Mouse (Mus musculus) lung, adult 18-20 months (tissue): Measurements from ENCODE around the gene Tor1aip2.

ENCODE experiments used
- DNase-seq, 2 experiments: peaks; one replicate each; pipeline ENCODE4 v3.0.0; 2022; ENCODE audit warnings: mixed read lengths in 2 of 2

The Tor1aip2 gene

GRCm38 (mm10) chr1:156112142-156112541 is 76.9 kb downstream of the Tor1aip2 start:
- no peak for DNase-seq

- DNase-seq = no peak
Observed at GRCm38 (mm10) chr1:156113884-156114499, 78.8 kb downstream of the Tor1aip2 start.

- DNase-seq = no peak
Observed at GRCm38 (mm10) chr1:156116770-156117169, 81.6 kb downstream of the Tor1aip2 start.
